Mouse (Mus musculus) embryonic facial prominence, embryonic 10.5 days (tissue): ENCODE results near the gene Smad1. TPM values are rescaled to one million over a fixed set of nuclear protein-coding genes. Genes with fewer than 3 reads are reported as not detected.

Experiments used
- DNase-seq: peaks from one replicate; pipeline ENCODE4 v3.0.0-alpha.2; 2017; ENCODE audit warnings: low spot score
- H3K27ac ChIP-seq: fragments of 300-500 bp; sonication (generic); replicated peaks from 2 replicates; pipeline ENCODE4 v1.5.1; 2016; ENCODE audit warnings: mild to moderate bottlenecking
- H3K27me3 ChIP-seq: fragments of 300-500 bp; sonication (generic); replicated peaks from 2 replicates; pipeline ENCODE4 v1.6.1; 2016; ENCODE audit warnings: low read depth, mild to moderate bottlenecking; ENCODE audit not compliant: poor library complexity, severe bottlenecking
- H3K36me3 ChIP-seq: fragments of 300-500 bp; sonication (generic); replicated peaks from 2 replicates; pipeline ENCODE4 v1.6.1; 2016; ENCODE audit warnings: mild to moderate bottlenecking, moderate library complexity
- H3K4me1 ChIP-seq: fragments of 300-500 bp; sonication (generic); 2 replicates; pipeline ENCODE4 v1.6.1; 2016
- H3K4me3 ChIP-seq: fragments of 300-500 bp; sonication (generic); 2 replicates; pipeline ENCODE4 v1.5.1; 2016; ENCODE audit warnings: mild to moderate bottlenecking, moderate library complexity
- H3K9me3 ChIP-seq: fragments of 300-500 bp; sonication (generic); 2 replicates; pipeline ENCODE4 v1.6.1; 2016; ENCODE audit warnings: mild to moderate bottlenecking
- WGBS: fragments of 180-500 bp; shearing (Covaris S2); methylation state at CpG from one replicate; pipeline ENCODE4 v1.1.7; 2016; 5-methylcytosine and 5-hydroxymethylcytosine counted together
- polyA plus RNA-seq: library from polyadenylated mRNA; unstranded; fragments of >200 nt; fragmentation: Nextera tagmentation; extraction: Ambion mirVana; gene quantifications from 2 replicates; pipeline ENCODE4 v1.2.1, GENCODE M21; 2016

The Smad1 gene
- polyA plus RNA-seq, 1 experiment from 2014 or later: 42.8 TPM

- 75% methylated on average over 6 of the region's 6 CpGs for WGBS
- 0 out of 2 replicates have a peak, but pooled peaks cover 6% of the 10 kb centered on the region for H3K36me3 ChIP-seq
- H3K27me3 ChIP-seq: no peaks in the 10 kb centered on the region
- no peak for DNase-seq
- H3K9me3 ChIP-seq: no peaks in the 10 kb centered on the region
- H3K4me3 ChIP-seq: peak overlapping the region; percentile 96
- no peak overlapping the region for H3K27ac ChIP-seq
- peaks cover 37% of the 10 kb centered on the region for H3K4me1 ChIP-seq
These were observed 2.4 kb downstream of the Smad1 start for GRCm38 (mm10) chr8:79396911-79397310.

GRCm38 (mm10) chr8:79394009-79394408 lies 5.3 kb downstream of the Smad1 start:
- Histone ChIP-seq H3K36me3 (peaks cover 20% of the 10 kb centered on the region), H3K4me3 (no peak overlapping the region), H3K4me1 (peaks cover 45% of the 10 kb centered on the region), H3K27ac (no peak overlapping the region), H3K9me3 (no peaks in the 10 kb centered on the region), H3K27me3 (no peaks in the 10 kb centered on the region)
- WGBS: 84% methylated on average over 9 of the region's 9 CpGs
- no peak for DNase-seq

- peaks cover 28% of the 10 kb centered on the region for H3K36me3 ChIP-seq
- WGBS: 91% methylated on average over 5 of the region's 5 CpGs
- peaks cover 46% of the 10 kb centered on the region for H3K4me1 ChIP-seq
- no peaks in the 10 kb centered on the region for H3K9me3 ChIP-seq
- DNase-seq: no peak
- H3K27ac ChIP-seq: no peak overlapping the region
- no peaks in the 10 kb centered on the region for H3K27me3 ChIP-seq
- no peak overlapping the region for H3K4me3 ChIP-seq
These were observed 6.1 kb downstream of the Smad1 start for GRCm38 (mm10) chr8:79393215-79393614.

GRCm38 (mm10) chr8:79392649-79393048 lies 6.7 kb downstream of the Smad1 start:
- WGBS: 73% methylated on average over 6 of the region's 6 CpGs
- H3K9me3 ChIP-seq: no peaks in the 10 kb centered on the region
- peaks cover 34% of the 10 kb centered on the region for H3K36me3 ChIP-seq
- no peak for DNase-seq
- no peak overlapping the region for H3K27ac ChIP-seq
- H3K4me3 ChIP-seq: no peak overlapping the region
- H3K27me3 ChIP-seq: no peaks in the 10 kb centered on the region
- peaks cover 45% of the 10 kb centered on the region for H3K4me1 ChIP-seq

- peaks cover 45% of the 10 kb centered on the region for H3K36me3 ChIP-seq
- no peaks in the 10 kb centered on the region for H3K27me3 ChIP-seq
- WGBS: 84% methylated on average over 13 of the region's 13 CpGs
- H3K4me3 ChIP-seq: no peak overlapping the region
- H3K27ac ChIP-seq: no peak overlapping the region
- peaks cover 33% of the 10 kb centered on the region for H3K4me1 ChIP-seq
- no peak for DNase-seq
- H3K9me3 ChIP-seq: no peaks in the 10 kb centered on the region
These were observed 7.9 kb downstream of the Smad1 start for GRCm38 (mm10) chr8:79391454-79391853.

GRCm38 (mm10) chr8:79389074-79389786 lies 10.1 kb downstream of the Smad1 start:
- Histone ChIP-seq H3K9me3 (no peaks in the 10 kb centered on the region), H3K4me1 (peaks cover 42% of the 10 kb centered on the region), H3K4me3 (no peak overlapping the region), H3K27ac (no peak overlapping the region), H3K36me3 (peaks cover 44% of the 10 kb centered on the region), H3K27me3 (no peaks in the 10 kb centered on the region)
- DNase-seq: no peak
- 80% methylated on average over 23 of the region's 23 CpGs for WGBS

- Histone ChIP-seq H3K27ac (no peak overlapping the region), H3K4me3 (no peak overlapping the region), H3K4me1 (peaks cover 56% of the 10 kb centered on the region), H3K27me3 (no peaks in the 10 kb centered on the region), H3K36me3 (peaks cover 42% of the 10 kb centered on the region), H3K9me3 (no peaks in the 10 kb centered on the region)
- 92% methylated on average over 5 of the region's 5 CpGs for WGBS
- no peak for DNase-seq
These were observed 12.5 kb downstream of the Smad1 start for GRCm38 (mm10) chr8:79386831-79387230.

GRCm38 (mm10) chr8:79386358-79386757 lies 13.0 kb downstream of the Smad1 start:
- peaks cover 57% of the 10 kb centered on the region for H3K4me1 ChIP-seq
- H3K36me3 ChIP-seq: peaks cover 42% of the 10 kb centered on the region
- 76% methylated on average over 6 of the region's 6 CpGs for WGBS
- H3K27me3 ChIP-seq: no peaks in the 10 kb centered on the region
- no peak overlapping the region for H3K4me3 ChIP-seq
- H3K9me3 ChIP-seq: no peaks in the 10 kb centered on the region
- no peak for DNase-seq
- H3K27ac ChIP-seq: no peak overlapping the region

GRCm38 (mm10) chr8:79384276-79385271 lies 14.7 kb downstream of the Smad1 start:
- Histone ChIP-seq H3K27me3 (no peaks in the 10 kb centered on the region), H3K27ac (no peak overlapping the region), H3K36me3 (peaks cover 35% of the 10 kb centered on the region), H3K9me3 (no peaks in the 10 kb centered on the region), H3K4me3 (peak overlapping the region; percentile 18; the same call in 1 of the 2 replicates), H3K4me1 (peaks cover 71% of the 10 kb centered on the region)
- DNase-seq: peak; percentile 19
- 22% methylated on average over 25 of the region's 25 CpGs for WGBS

GRCm38 (mm10) chr8:79382857-79383262 lies 16.5 kb downstream of the Smad1 start:
- Histone ChIP-seq H3K9me3 (no peaks in the 10 kb centered on the region), H3K4me1 (peaks cover 72% of the 10 kb centered on the region), H3K36me3 (peaks cover 18% of the 10 kb centered on the region), H3K4me3 (no peak overlapping the region), H3K27me3 (no peaks in the 10 kb centered on the region), H3K27ac (peak overlapping the region; percentile 40; the same call in 1 of the 2 replicates)
- 7% methylated on average over 8 of the region's 8 CpGs for WGBS
- peak; percentile 30 for DNase-seq

GRCm38 (mm10) chr8:79381771-79382170 lies 17.5 kb downstream of the Smad1 start:
- H3K36me3 ChIP-seq: peaks cover 14% of the 10 kb centered on the region
- H3K9me3 ChIP-seq: no peaks in the 10 kb centered on the region
- no peak overlapping the region for H3K27ac ChIP-seq
- peaks cover 72% of the 10 kb centered on the region for H3K4me1 ChIP-seq
- H3K27me3 ChIP-seq: no peaks in the 10 kb centered on the region
- DNase-seq: peak; percentile 32
- 47% methylated on average over 6 of the region's 6 CpGs for whole genome bisulfite sequencing
- H3K4me3 ChIP-seq: no peak overlapping the region

- peaks cover 69% of the 10 kb centered on the region for H3K4me1 ChIP-seq
These were observed 18.9 kb downstream of the Smad1 start for GRCm38 (mm10) chr8:79380386-79380785.

More at GRCm38 (mm10) chr8:79380386-79380785, 18.9 kb downstream of the Smad1 start:
- Histone ChIP-seq H3K9me3 (no peaks in the 10 kb centered on the region), H3K27ac (no peak overlapping the region), H3K4me3 (no peak overlapping the region), H3K27me3 (no peaks in the 10 kb centered on the region), H3K36me3 (peaks cover 10% of the 10 kb centered on the region)
- WGBS: 77% methylated on average over 1 of the region's 1 CpGs
- no peak for DNase-seq
